Mouse (Mus musculus) testis, postnatal 14 days (tissue): ENCODE results near the gene Vasp.
"Not testable (repeated sequence)": the region's sequence is repeated elsewhere in the genome, so short reads cannot be mapped to it uniquely, and the experiment has no call there.

ENCODE experiments used
- DNase-seq: peaks from one replicate; pipeline ENCODE4 v3.0.0; 2021; ENCODE audit warnings: low spot score

Gene Vasp

GRCm38 (mm10) chr7:19303770-19304169, 32.2 kb upstream of the Vasp start:
- peak; percentile 80 for DNase-seq

GRCm38 (mm10) chr7:19303046-19303305, 31.4 kb upstream of the Vasp start:
- no peak for DNase-seq

- DNase-seq = no peak
Observed at GRCm38 (mm10) chr7:19302264-19303045, 30.8 kb upstream of the Vasp start.

- DNase-seq = no peak
Observed at GRCm38 (mm10) chr7:19301461-19302263, 30.0 kb upstream of the Vasp start.

GRCm38 (mm10) chr7:19300501-19301421, 29.1 kb upstream of the Vasp start:
- peak; percentile 82 for DNase-seq

- DNase-seq = no peak
Observed at GRCm38 (mm10) chr7:19299194-19299593, 27.6 kb upstream of the Vasp start.

- no peak for DNase-seq
Observed at GRCm38 (mm10) chr7:19297794-19298193, 26.2 kb upstream of the Vasp start.

GRCm38 (mm10) chr7:19297034-19297433, 25.4 kb upstream of the Vasp start:
- DNase-seq = no peak

- peak; percentile 94 for DNase-seq
Observed at GRCm38 (mm10) chr7:19295503-19296185, 24.0 kb upstream of the Vasp start.

- no peak for DNase-seq
Observed at GRCm38 (mm10) chr7:19290969-19291596, 19.5 kb upstream of the Vasp start.

GRCm38 (mm10) chr7:19284763-19285162, 13.1 kb upstream of the Vasp start:
- DNase-seq = no peak

GRCm38 (mm10) chr7:19283406-19283804, 11.8 kb upstream of the Vasp start:
- DNase-seq = no peak

GRCm38 (mm10) chr7:19282791-19283405, 11.3 kb upstream of the Vasp start:
- peak; percentile 59 for DNase-seq

- DNase-seq = peak; percentile 84
Observed at GRCm38 (mm10) chr7:19282385-19282784, 10.8 kb upstream of the Vasp start, which contains the start of gene Rtn2. Gene Rtn2, plus strand, starts transcription at chr7:19282624.

- not testable (repeated sequence) for DNase-seq
Observed at GRCm38 (mm10) chr7:19281680-19282304, 10.2 kb upstream of the Vasp start.

- no peak for DNase-seq
Observed at GRCm38 (mm10) chr7:19279581-19280114, 8.0 kb upstream of the Vasp start, which contains the start of gene Ppm1n. Gene Ppm1n, minus strand, starts transcription at chr7:19280064.

- DNase-seq = no peak
Observed at GRCm38 (mm10) chr7:19279052-19279451, 7.4 kb upstream of the Vasp start.

GRCm38 (mm10) chr7:19276253-19276652, 4.6 kb upstream of the Vasp start:
- no peak for DNase-seq

- DNase-seq = peak; percentile 66
Observed at GRCm38 (mm10) chr7:19272173-19272764, 652 bp upstream of the Vasp start.
